Mouse (Mus musculus): ENCODE results near the gene Mis18a.

The Mis18a gene

DNA sequence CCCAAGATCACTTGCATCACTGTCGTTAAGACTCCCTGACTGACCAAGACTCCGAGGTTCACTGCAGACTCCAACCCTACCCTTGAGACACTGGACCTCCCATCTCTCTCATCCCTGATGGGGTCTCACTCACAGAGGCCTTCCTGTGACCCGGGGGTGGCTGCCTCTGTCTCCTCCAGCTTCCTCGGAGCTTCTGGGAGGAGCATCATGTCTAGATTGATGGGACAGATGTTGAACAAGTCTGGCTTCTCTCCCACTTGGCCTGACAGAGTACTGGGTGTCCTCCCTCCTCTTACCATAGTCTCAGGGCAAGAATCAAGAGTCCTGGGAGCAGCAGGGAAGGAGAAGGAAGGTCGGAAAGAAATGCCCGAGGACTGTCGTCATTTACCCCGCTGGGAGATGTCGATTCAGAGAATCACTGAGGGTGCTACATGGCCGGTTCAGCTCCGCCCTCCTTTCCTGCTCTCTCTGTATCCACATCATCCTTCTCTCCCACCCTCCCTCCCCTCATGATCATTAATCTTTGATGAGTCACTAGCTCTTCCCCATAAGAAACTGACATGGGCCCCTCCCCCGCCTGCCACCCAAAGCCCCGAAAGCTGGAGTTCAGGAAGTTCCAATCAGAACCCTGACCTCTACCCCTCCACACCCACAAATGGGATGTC lies 22.9 kb downstream of the Mis18a start:
- no peak for DNase-seq (ENCODE audit: low spot score in 2 of 2)

DNA sequence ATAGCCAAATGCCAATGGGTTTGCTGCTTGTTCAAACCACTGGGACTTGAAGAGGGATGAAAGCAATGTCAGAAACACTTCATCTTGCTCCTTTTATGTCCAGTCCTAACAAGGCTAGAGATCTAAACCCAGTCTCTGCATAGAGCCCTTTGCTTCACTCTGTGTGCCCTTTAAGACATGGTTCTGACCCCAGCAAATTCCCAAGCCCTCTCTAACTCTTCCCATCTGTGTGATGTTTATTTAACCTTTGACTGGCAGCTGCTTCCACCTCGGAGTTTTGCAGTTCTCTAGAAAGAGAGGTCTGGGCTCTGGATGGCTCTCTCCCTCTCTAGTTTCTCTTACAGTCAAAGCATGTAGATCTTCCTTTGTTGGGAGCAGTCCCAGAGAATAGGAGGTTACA lies 23.6 kb downstream of the Mis18a start:
- no peak for DNase-seq (ENCODE audit: low spot score in 2 of 2)

DNA sequence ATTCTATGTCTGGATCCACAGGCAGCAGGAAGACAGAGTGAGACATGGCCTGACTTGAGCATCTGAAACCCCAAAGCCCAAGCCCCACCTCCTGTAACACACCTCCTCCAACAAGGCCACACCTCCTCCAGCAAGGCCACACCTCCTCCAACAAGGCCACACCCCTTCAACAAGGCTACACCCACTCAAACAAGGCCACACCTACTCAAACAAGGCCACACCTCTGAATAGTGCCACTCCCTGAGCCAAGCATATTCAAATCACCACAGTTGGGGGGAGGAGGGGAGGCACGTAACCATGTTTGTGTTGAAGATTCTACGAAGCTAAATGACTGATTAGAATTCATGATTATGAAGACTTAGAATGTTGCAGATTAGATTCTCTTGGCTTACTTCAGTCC lies 25.7 kb downstream of the Mis18a start:
- no peak for DNase-seq (ENCODE audit: low spot score in 2 of 2)

DNA sequence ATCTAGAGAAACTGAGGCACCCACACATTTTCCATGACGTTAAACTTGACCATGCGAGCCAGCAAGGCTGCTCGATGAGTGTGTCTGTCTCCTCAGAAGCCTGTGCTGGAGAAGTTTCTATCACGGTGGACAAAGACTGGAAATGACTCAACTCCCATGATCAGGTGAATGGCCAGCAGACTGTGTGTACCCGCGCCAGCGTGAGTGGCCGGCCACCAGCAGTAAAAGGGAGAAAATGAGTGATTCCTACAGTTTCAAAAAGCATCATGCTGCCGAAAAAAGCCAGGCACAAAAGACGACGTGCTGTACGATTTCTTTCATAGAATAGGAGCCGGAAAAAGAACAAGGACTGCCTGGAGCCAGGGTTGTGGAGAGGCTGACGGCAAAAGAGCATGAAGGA lies 27.8 kb downstream of the Mis18a start:
- no peak for DNase-seq (ENCODE audit: low spot score in 2 of 2)

DNA sequence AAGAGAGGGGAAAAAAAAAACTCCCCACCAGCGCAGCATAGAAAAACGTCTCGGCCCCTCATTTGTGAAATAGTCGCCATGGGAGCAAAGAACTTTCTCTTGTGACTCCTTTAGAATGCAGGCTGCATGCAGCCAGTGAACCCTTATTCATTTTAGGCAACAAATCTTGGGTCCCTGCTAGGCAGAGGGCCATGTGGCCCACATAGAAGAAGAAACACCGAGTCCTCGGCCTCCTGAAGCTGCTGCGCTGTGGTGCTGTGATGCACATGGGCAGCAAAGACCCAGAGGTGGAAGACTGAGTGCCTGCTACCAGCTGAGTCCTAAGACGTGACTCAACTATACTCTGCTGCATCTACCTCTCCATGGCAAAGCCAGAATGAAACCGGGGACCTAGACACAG lies 30.9 kb downstream of the Mis18a start:
- DNase-seq (ENCODE audit: low spot score in 2 of 2), result no peak

DNA sequence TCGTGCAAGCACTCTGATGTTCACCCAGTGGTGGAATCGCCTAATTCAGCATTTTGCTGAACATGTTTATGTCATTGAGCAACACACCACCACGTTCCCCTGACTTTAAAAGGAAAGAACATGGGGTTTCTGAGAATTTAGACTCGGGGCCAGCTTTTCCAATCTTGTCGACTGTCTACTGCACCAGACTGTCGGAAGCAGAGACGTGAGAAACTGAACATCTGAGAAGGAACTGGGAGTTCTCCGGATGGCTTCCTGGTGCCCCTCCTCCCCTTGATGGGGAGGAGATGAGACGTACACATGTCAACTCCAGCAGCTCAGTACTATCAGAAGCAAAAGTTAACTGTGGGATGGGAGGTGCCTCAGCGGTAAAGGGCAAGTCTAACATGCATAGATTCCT lies 32.1 kb downstream of the Mis18a start:
- DNase-seq (ENCODE audit: low spot score in 2 of 2), result no peak

DNA sequence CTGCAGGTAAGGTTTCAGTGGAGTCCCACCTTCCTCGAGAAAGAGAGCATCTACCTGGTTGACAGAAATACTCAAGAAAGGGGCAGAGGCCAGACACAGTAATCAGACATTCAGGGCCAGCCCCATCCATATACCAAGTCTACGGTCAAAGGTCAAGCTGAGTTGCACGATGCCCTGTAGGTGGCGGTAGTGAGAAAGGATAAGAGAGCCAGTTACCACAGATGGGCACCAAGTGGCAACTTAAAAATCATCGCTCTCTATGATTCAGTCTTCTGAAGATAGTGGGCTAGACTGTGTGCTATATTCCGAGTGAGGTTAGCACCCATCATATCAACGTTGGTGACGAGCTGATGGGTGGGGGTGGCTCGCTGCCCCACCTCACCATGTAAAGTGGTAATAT lies 32.5 kb downstream of the Mis18a start:
- peak; percentile 59 to 87 for DNase-seq (ENCODE audit: low spot score in 2 of 2)

DNA sequence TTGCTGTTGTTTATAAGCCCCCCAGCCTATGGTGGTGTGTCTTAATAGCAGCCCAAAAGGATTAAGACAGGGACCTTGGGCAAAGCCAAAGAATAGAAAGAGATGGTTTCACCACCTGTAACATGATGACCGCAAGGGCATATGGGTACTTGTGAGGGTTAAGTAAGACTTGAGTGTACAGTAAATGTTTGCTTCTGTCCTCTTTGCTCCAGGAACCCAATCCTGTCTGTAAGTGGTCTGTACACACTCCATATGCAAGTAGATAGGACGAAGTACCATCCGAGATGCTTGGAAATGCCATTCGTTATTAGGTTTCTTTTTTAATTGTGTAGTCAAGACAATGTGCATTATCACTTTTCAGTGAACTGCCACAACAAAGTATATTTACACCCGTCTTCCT lies 33.6 kb downstream of the Mis18a start:
- no peak for DNase-seq (ENCODE audit: low spot score in 2 of 2)

DNA sequence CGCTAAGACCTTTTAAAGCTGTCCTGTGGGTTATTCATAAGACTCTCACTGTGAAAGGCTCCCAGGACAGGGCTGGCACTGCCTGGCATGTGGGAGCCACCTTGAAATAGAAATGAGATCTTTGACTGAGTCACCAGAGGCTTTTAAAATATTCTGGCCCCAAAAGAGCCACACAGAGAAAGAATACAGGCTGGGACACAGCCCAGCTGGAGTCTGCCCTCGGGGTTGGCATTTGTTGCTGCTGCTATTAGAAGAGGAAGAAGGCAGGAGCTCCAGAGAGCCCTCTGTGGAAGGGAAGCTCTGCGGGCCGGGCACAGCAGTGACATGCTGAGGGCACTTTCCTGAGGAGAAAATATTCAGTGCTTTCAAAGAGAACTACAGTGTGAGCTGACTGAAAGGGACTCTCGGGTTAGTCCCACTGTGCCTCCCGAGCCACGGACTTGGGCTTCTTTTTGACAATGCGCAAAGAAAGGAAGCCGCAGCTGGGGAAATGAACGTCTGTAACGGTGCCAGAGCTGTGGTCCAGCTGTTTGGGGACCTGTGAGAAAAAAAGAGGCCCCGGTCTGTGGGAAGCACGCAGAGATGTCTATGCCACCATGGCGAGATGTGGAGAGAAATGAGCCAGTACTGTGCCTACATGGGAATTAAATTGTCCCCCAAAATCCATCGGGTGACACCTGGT lies 34.4 kb downstream of the Mis18a start:
- no peak for DNase-seq (ENCODE audit: low spot score in 2 of 2)

DNA sequence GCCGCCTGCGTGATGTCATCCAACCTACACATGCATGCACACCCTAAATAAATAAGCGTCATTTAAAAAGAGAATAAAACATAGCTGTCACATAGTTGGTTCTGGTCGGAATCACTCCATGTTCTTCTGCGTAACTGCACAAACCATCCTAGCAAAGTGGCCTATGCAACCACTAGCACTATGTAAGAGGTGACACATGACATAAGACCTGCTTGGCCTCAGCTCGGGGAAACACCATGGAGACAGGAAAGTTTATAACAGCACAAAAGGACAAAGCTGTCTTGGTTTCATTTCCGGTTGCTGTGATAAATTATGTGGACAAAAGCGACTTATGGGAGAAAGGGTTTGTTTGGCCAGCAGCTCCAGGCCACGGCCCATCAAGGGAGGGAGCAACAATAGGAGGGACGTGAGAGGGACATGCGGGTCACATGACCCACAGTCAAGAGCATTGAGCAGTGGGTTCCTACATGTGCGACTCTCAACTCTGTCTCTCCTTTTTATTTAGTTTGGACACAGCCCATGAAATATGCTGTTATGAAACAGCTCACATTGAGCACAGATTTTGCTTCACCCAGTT lies 39.4 kb downstream of the Mis18a start:
- DNase-seq (ENCODE audit: low spot score in 2 of 2), result no peak

DNA sequence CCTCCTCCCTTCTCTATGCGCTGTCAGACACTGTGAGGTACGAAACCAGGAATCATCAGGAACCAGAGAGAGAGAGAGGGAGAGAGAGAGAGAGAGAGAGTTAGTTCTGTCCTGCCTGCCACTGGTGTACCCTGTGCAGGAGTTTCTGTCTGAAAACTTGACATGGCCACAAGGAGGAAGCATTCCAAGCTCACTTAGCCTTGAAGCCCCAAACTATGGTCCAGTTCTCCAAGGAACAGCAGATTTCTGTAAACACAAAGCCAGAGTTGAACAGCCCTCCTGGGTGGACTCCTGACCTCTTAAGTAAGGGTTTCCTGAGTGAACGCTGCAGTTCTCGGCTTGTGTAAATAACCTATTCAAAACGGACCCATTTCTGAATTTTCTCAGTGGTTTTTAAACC lies 40.2 kb downstream of the Mis18a start:
- DNase-seq (ENCODE audit: low spot score in 2 of 2), result no peak

DNA sequence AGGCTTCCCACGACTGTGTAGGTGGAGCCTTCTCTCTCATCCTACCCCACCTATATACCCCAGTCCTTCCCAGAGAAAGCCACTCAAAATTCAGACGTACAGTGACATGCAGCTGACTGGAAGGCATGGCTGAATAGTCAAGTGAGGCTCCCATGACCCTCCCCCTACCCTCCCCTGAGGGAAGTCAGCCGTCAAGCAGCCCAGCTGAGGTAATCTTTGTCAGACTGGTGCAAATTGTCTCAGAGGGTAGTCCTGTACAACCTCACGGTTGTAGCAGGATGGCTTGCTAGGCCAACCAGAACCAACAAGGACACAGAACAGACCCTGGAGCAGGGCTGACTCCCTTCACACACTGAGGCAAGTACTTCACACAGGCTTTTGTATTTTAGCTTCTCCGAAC lies 43.1 kb downstream of the Mis18a start:
- DNase-seq (ENCODE audit: low spot score in 2 of 2), result no peak

DNA sequence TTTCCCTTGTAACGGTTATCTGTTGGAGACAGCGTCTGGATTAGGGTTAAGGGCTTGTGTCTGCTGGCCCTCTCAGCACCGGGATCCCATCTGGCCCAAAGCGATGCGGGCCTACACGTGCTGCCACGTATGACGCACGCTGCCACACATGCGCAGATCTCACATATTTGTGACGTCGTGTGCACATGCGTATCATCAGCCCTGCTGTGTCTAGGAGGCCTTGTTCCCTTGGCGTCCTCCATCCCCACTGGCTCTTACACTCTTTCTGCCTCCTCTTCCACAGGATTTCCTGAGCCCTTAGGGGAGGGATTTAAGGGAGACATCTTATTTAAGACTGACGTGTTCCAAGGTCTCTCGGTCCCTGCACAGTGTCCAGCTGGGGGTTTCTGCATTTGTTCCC lies 47.2 kb downstream of the Mis18a start:
- no peak for DNase-seq (ENCODE audit: low spot score in 2 of 2)

DNA sequence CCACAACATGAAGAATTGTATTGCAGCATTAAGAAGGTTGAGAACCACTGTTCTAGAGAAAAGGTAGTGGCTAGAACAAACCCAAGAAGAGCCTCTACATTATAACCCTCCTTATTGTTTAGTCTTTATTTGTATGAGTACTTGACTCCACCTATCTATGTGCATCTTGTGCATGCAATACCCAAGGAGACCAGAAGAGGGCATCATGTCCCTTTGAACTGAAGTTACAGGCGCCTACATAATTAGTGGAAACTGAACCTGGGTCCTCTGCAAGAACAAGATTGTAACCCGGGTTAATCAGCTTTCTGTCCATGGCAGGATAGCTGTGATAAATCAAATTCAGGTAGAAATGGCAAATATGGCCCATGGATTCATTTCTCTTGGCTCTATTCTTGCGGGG lies 48.4 kb downstream of the Mis18a start:
- DNase-seq (ENCODE audit: low spot score in 2 of 2), result no peak

DNA sequence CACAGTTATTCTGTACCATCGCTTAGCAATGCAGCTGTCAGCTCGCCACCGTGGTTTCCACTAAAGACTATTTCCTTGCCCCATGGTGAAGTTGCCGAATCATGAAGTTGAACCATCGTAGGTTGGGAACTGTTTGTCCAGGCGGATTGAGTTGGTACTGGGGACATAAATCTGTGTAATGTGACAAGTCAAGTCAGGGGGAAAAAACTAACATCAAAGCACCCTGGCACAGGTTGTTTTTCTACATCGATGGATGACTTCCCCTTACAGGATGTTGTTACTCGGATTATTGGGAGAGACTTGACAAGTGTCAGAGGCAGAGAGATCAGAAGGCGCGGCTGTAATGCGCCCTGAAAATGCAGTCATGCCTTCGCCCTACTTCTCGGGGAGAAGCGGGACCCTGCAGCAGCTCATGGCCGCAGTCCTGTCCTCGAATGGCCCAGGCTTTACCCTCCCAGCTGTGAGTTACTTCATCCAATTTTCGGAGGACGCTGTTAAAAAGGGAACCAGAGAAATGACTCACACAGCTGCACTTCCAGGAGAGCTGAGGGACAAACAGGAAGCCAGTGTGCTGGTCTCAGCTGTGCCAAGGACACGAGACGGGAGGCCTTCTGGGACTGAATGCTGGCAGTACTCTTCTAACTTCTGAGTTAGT lies 50.2 kb downstream of the Mis18a start:
- DNase-seq (ENCODE audit: low spot score in 2 of 2), result no peak

DNA sequence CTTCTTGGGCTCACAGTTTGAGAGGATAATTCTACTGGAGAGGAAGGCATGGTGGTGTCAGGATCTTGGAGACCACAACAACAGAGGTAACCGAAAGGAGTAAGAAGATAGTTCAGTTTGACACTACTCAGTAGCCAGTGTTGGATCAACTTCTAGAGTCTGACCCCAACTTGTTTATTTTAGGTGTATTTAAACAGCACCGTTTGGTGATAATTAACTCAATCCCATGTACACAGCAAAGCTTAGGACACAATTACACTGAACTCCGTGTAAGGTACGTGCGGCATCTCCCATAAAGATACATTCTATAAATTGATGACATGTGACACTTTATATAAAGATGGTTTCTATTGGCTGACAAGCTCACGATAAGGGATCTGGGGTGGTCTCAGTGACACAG lies 52.6 kb downstream of the Mis18a start:
- DNase-seq (ENCODE audit: low spot score in 2 of 2), result no peak

DNA sequence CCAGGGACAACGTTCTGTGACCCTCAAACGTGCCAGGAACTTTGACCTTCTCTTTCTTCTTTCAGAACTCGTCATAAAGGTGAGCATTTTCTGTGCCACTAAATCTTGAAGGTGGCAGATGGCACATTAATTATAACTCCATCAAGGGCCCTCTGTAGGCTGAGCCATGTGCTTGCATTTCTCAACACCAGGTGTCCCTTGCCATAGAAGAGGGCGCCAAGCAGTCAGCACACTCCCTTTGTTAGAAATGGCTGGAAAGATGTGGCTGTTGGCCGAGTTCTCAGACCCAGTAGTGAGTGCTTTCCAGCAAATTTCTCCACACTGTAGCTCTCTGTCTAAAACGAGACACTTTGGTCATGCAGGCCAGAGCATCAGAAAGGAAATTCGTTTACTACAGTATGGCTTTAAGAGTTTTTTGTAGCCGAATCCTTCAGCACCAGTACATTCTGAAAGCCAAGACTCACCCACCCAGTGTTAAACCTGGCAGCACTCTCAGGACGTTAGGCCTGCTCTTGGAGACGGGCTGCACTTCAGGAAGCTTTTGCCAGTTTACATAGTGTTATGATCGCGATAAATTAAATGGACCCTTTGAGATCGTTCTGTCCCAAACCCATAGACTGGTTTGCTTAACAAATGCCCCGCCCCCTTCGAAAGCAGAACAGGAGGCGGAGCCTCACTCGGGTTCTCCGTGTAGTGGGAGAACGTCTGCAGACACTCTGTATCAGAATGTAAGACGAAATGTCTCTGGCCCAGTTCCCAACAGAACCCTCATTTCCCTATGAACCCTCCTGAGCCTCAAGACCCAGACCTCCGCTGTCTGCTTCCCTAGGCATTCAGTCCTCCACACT lies 53.5 kb downstream of the Mis18a start:
- no peak for DNase-seq (ENCODE audit: low spot score in 2 of 2)
